12 mouse cellular contexts compared by ENCODE assay signal in genomic region chr12:55474209-55474583, GRCm38 (mm10). TPM values are rescaled to one million over a fixed set of nuclear protein-coding genes. Genes with fewer than 3 reads are reported as not detected.
DNase-seq lines count a peak whose midpoint lies in the region; ATAC-seq and TF ChIP-seq lines count a peak whose summit lies in the region.
"Had no signal": no experiment of that assay in that cellular context is flagged by ENCODE, and none has a peak within 500 bp of the region (broad histone marks: within the 10 kb centered on the region; RNA-seq: fewer than 3 reads in every experiment).

No protein-coding gene starts in this region.

- H3K27ac ChIP-seq in gastrocnemius, adult 2 months, result peak overlapping the region; percentile 84
- H3K27ac ChIP-seq: forebrain, embryonic 15.5 days; midbrain, embryonic 12.5 days had no signal

- peak overlapping the region; percentile 27 for H3K4me3 ChIP-seq in gastrocnemius, adult 2 months
- H3K4me3 ChIP-seq: forebrain, embryonic 15.5 days; midbrain, embryonic 12.5 days had no signal

- 0 out of 2 replicates have a peak, but pooled peaks have one; percentile 20 for ATAC-seq in monocyte, adult 5-6 weeks (replicated peaks; ENCODE audit: insufficient number of reproducible peaks, low FRiP score, low TSS enrichment, poor library complexity, severe bottlenecking)

- TF ChIP-seq CTCF in gastrocnemius, adult 2 months (IDR thresholded peaks at IDR 0.05), result no peak

- intact Hi-C loops in gastrocnemius, adult 2 months (cut with DNase I), result no loop called here
- intact Hi-C loops in gastrocnemius, postnatal 36 days (cut with DNase I), result no loop called here

- no peak for DNase-seq in gastrocnemius, adult 2 months
- no peak for DNase-seq in gastrocnemius, postnatal 36 days
- peak; percentile 25 to 48 for DNase-seq in kidney, postnatal 36 days
- DNase-seq in kidney, postnatal 14 days, result no peak
- DNase-seq in ZHBTc4 (ENCODE audit: low read depth, low spot score), result peak; percentile 46
- no peak for DNase-seq in ovary, postnatal 10 days (ENCODE audit: low spot score)
- no peak for DNase-seq in Muller cell, postnatal 12 days (ENCODE audit: inconsistent ontology term)
- DNase-seq: cerebellum, postnatal 25 days; right cerebral cortex, postnatal 14 days had no signal

RNA-seq across cellular contexts. Expression of gene Nfkbia, which starts 18.3 kb away (rescaled TPM):
- 10 to 100 TPM; 26.3 to 66.2 TPM for total RNA-seq in gastrocnemius, adult 2 months (2021)
- 10 to 100 TPM; 17.6 to 39.5 TPM for total RNA-seq in gastrocnemius, postnatal 36 days (2021)
- 223 to 481 TPM (median 360 TPM) in 3 replicates for total RNA-seq in monocyte, adult 5-6 weeks (2017)

Comparison
In these comparisons a context has a peak if more than half of its experiments do, and no peak if none do; other contexts are left out.
1. DNase-seq: peak in kidney, postnatal 36 days (2 of 2) and ZHBTc4 (single experiment); none in gastrocnemius, adult 2 months (single experiment), gastrocnemius, postnatal 36 days (0 of 2), kidney, postnatal 14 days (single experiment), ovary, postnatal 10 days (single experiment) and Muller cell, postnatal 12 days (single experiment).